Mouse (Mus musculus) MEL (cell line): ENCODE data around the gene Galntl5. TPM values are rescaled to one million over a fixed set of nuclear protein-coding genes. Genes with fewer than 3 reads are reported as not detected.

Experiments used
- DNase-seq: peaks from one replicate; pipeline ENCODE4 v3.0.0; 2011; ENCODE audit warnings: low read depth, low spot score
- H3K27ac ChIP-seq: 2 replicates; pipeline ENCODE4 v1.5.1; 2012; ENCODE audit warnings: low read depth, mild to moderate bottlenecking, control low read depth, low read length, moderate library complexity; ENCODE audit not compliant: control insufficient read depth
- H3K27me3 ChIP-seq, 2 experiments: fragments of 150-350 bp in 1 of 2; sonication (generic) in 1 of 2; 2 replicates each; pipeline ENCODE4 v1.6.1; 2012; ENCODE audit warnings: low read length in 2 of 2, mild to moderate bottlenecking in 2 of 2, improper control_type of control experiment in 1 of 2, moderate library complexity in 1 of 2; ENCODE audit not compliant: insufficient read depth in 2 of 2, control insufficient read depth in 1 of 2
- H3K36me3 ChIP-seq, 2 experiments: 2 replicates each; pipeline ENCODE4 v1.6.1; 2012 to 2014; ENCODE audit warnings: low read length in 2 of 2, improper control_type of control experiment in 1 of 2, inconsistent platforms in 1 of 2, mild to moderate bottlenecking in 1 of 2; ENCODE audit not compliant: insufficient read depth in 2 of 2, control insufficient read depth in 1 of 2
- H3K4me1 ChIP-seq, 2 experiments: fragments of 150-350 bp in 1 of 2; sonication (generic) in 1 of 2; 2 replicates each; pipeline ENCODE4 v1.6.1; 2012; ENCODE audit warnings: low read length in 2 of 2, improper control_type of control experiment in 1 of 2, mild to moderate bottlenecking in 1 of 2; ENCODE audit not compliant: insufficient read depth in 2 of 2, control insufficient read depth in 1 of 2
- H3K4me3 ChIP-seq, 2 experiments: fragments of 150-350 bp in 1 of 2; sonication (generic) in 1 of 2; 2 replicates each; pipeline ENCODE4 v1.5.1; 2012; ENCODE audit warnings: low read depth in 2 of 2, low read length in 2 of 2, mild to moderate bottlenecking in 2 of 2, moderate library complexity in 2 of 2, control low read depth in 1 of 2, improper control_type of control experiment in 1 of 2; ENCODE audit not compliant: control insufficient read depth in 1 of 2, insufficient read depth in 1 of 2
- H3K79me2 ChIP-seq: 2 replicates; pipeline ENCODE4 v1.6.1; 2012; ENCODE audit warnings: mild to moderate bottlenecking, low read length, moderate library complexity; ENCODE audit not compliant: control insufficient read depth, poor library complexity, insufficient read depth
- H3K9ac ChIP-seq: 2 replicates; pipeline ENCODE4 v1.6.1; 2012; ENCODE audit warnings: low read depth, mild to moderate bottlenecking, control low read depth, low read length, moderate library complexity; ENCODE audit not compliant: control insufficient read depth, poor library complexity, severe bottlenecking
- H3K9me3 ChIP-seq: fragments of 150-350 bp; sonication (generic); replicated peaks from 2 replicates; pipeline ENCODE4 v1.6.1; 2012; ENCODE audit warnings: mild to moderate bottlenecking, low read length, improper control_type of control experiment, moderate library complexity; ENCODE audit not compliant: insufficient read depth
- CHD1 ChIP-seq: IDR thresholded peaks from 2 replicates; pipeline ENCODE4 v1.6.1; 2012; ENCODE audit warnings: low read depth, mild to moderate bottlenecking, inconsistent platforms, low read length, improper control_type of control experiment
- ELF1 ChIP-seq: IDR thresholded peaks from 2 replicates; pipeline ENCODE4 v1.6.1; 2014; ENCODE audit warnings: low read depth, mild to moderate bottlenecking, inconsistent platforms, low read length, improper control_type of control experiment, moderate library complexity
- ETS1 ChIP-seq: IDR thresholded peaks from 2 replicates; pipeline ENCODE4 v1.6.1; 2012; ENCODE audit warnings: low read depth, mild to moderate bottlenecking, inconsistent platforms, low read length, improper control_type of control experiment, moderate library complexity
- GATA1 ChIP-seq: IDR thresholded peaks from 2 replicates; pipeline ENCODE4 v1.6.1; 2011; ENCODE audit warnings: low read depth, low read length, improper control_type of control experiment
- JUND ChIP-seq: IDR thresholded peaks from 2 replicates; pipeline ENCODE4 v1.6.1; 2011; ENCODE audit warnings: low read depth, mild to moderate bottlenecking, improper control_type of control experiment, low read length
- MAZ ChIP-seq: IDR thresholded peaks from 2 replicates; pipeline ENCODE4 v1.6.1; 2012; ENCODE audit warnings: low read depth, mild to moderate bottlenecking, inconsistent platforms, low read length, improper control_type of control experiment
- MEF2A ChIP-seq: IDR thresholded peaks from 2 replicates; pipeline ENCODE4 v1.6.1; 2014; ENCODE audit warnings: low read depth, mild to moderate bottlenecking, inconsistent platforms, low read length, improper control_type of control experiment; ENCODE audit not compliant: poor library complexity, insufficient replicate concordance, severe bottlenecking; ENCODE audit errors: extremely low read depth
- MXI1 ChIP-seq: IDR thresholded peaks from 2 replicates; pipeline ENCODE4 v1.6.1; 2011; ENCODE audit warnings: mild to moderate bottlenecking, low read depth, low read length, improper control_type of control experiment
- MYC ChIP-seq: IDR thresholded peaks from 2 replicates; pipeline ENCODE4 v1.6.1; 2011; ENCODE audit warnings: low read depth, mild to moderate bottlenecking, low read length, improper control_type of control experiment, moderate library complexity
- POLR2A ChIP-seq, 2 experiments: IDR thresholded peaks; 2 replicates each; pipeline ENCODE4 v1.6.1; 2011 to 2012; ENCODE audit warnings: low read length in 2 of 2, mild to moderate bottlenecking in 2 of 2, control low read depth in 1 of 2, improper control_type of control experiment in 1 of 2, low read depth in 1 of 2, moderate library complexity in 1 of 2; ENCODE audit not compliant: control insufficient read depth in 1 of 2, insufficient read depth in 1 of 2, poor library complexity in 1 of 2
- RAD21 ChIP-seq: IDR thresholded peaks from 2 replicates; pipeline ENCODE4 v1.6.1; 2011; ENCODE audit warnings: mild to moderate bottlenecking, low read depth, low read length, improper control_type of control experiment
- SIN3A ChIP-seq: IDR thresholded peaks from 2 replicates; pipeline ENCODE4 v1.6.1; 2012; ENCODE audit warnings: low read length, improper control_type of control experiment, inconsistent platforms
- SMC3 ChIP-seq: IDR thresholded peaks from 2 replicates; pipeline ENCODE4 v1.6.1; 2011; ENCODE audit warnings: low read depth, low read length, improper control_type of control experiment
- TBP ChIP-seq: IDR thresholded peaks from 2 replicates; pipeline ENCODE4 v1.8.0; 2011; ENCODE audit warnings: low read depth, low read length, improper control_type of control experiment
- TCF12 ChIP-seq: IDR thresholded peaks from 2 replicates; pipeline ENCODE4 v1.6.1; 2014; ENCODE audit warnings: low read depth, mild to moderate bottlenecking, inconsistent platforms, low read length, improper control_type of control experiment, moderate library complexity
- USF1 ChIP-seq: IDR thresholded peaks from 2 replicates; pipeline ENCODE4 v1.6.1; 2014; ENCODE audit warnings: low read depth, mild to moderate bottlenecking, inconsistent platforms, low read length, improper control_type of control experiment, moderate library complexity
- ZKSCAN1 ChIP-seq: IDR thresholded peaks from 2 replicates; pipeline ENCODE4 v1.6.1; 2012; ENCODE audit warnings: low read depth, mild to moderate bottlenecking, inconsistent platforms, low read length, improper control_type of control experiment, moderate library complexity
- ZMIZ1 ChIP-seq: IDR thresholded peaks from 2 replicates; pipeline ENCODE4 v1.6.1; 2012; ENCODE audit warnings: low read depth, mild to moderate bottlenecking, inconsistent platforms, low read length, improper control_type of control experiment, moderate library complexity
- polyA plus RNA-seq, 2 experiments: library from polyadenylated mRNA; stranded (reverse) in 1 of 2; unstranded in 1 of 2; fragments of >175 nt in 1 of 2; fragments of >200 nt in 1 of 2; gene quantifications; 2 replicates each; pipeline versions ENCODE4 v1.2.1 to v1.2.4; 2012; ENCODE audit warnings: low replicate concordance in 2 of 2, low read depth in 1 of 2; ENCODE audit not compliant: insufficient read length in 2 of 2, insufficient read depth in 1 of 2, missing spikeins in 1 of 2
- total RNA-seq: library from RNA; depleted of rRNA; stranded (reverse); fragments of 300-350 nt; gene quantifications from 2 replicates; pipeline ENCODE4 v1.2.3, GENCODE M21; 2012

Galntl5 gene
- total and polyA plus RNA-seq, 3 experiments, result not detected

- H3K9me3 ChIP-seq, result no peaks in the 10 kb centered on the region
- TF ChIP-seq TBP, result no peak
- no peak for TF ChIP-seq MXI1
- no peak for TF ChIP-seq MAZ
- no peak for TF ChIP-seq SMC3
- TF ChIP-seq TCF12, result no peak
- no peak for TF ChIP-seq CHD1
- TF ChIP-seq MYC, result no peak
- TF ChIP-seq POLR2A (IDR thresholded peaks at IDR 0.05; ENCODE audit: control insufficient read depth in 1 of 2, insufficient read depth in 1 of 2, low read depth in 1 of 2, low read length in 2 of 2, poor library complexity in 1 of 2), result no peak
- TF ChIP-seq GATA1, result no peak
- no peak overlapping the region for H3K4me3 ChIP-seq
- peaks cover 17 to 27% of the 10 kb centered on the region in 2 experiments for H3K27me3 ChIP-seq
- H3K27ac ChIP-seq, result no peak overlapping the region
- no peaks in the 10 kb centered on the region for H3K4me1 ChIP-seq
- no peak overlapping the region for H3K9ac ChIP-seq
- no peaks in the 10 kb centered on the region for H3K36me3 ChIP-seq
- no peak for DNase-seq
- no peaks in the 10 kb centered on the region for H3K79me2 ChIP-seq
Measured at GRCm38 (mm10) chr5:25153491-25153890, 27.8 kb upstream of the Galntl5 start.

GRCm38 (mm10) chr5:25153996-25154395 lies 27.3 kb upstream of the Galntl5 start:
- H3K79me2 ChIP-seq, result no peaks in the 10 kb centered on the region
- H3K9ac ChIP-seq, result no peak overlapping the region
- no peaks in the 10 kb centered on the region for H3K36me3 ChIP-seq
- H3K4me1 ChIP-seq, result no peaks in the 10 kb centered on the region
- H3K27ac ChIP-seq, result no peak overlapping the region
- TF ChIP-seq USF1, result no peak
- no peak for TF ChIP-seq ZMIZ1
- TF ChIP-seq MAZ, result no peak
- no peak for TF ChIP-seq CHD1
- no peak for TF ChIP-seq ETS1
- no peak for TF ChIP-seq MEF2A
- TF ChIP-seq SIN3A, result no peak
- TF ChIP-seq TCF12, result no peak
- no peak for TF ChIP-seq ZKSCAN1
- no peak for TF ChIP-seq SMC3
- TF ChIP-seq ELF1, result no peak
- no peak for TF ChIP-seq RAD21
- no peak for TF ChIP-seq JUND
- TF ChIP-seq TBP, result no peak
- H3K4me3 ChIP-seq, result no peak overlapping the region
- no peak for DNase-seq
- H3K9me3 ChIP-seq, result no peaks in the 10 kb centered on the region
- peaks cover 17 to 27% of the 10 kb centered on the region in 2 experiments for H3K27me3 ChIP-seq
